Mouse (Mus musculus): ENCODE results near the gene Psma3.

- TF ChIP-seq CTCF (IDR thresholded peaks at IDR 0.05 in 2 of 3, conservative IDR thresholded peaks at IDR 0.05 in 1 of 3; ENCODE audit: control insufficient read depth in 1 of 3, insufficient read depth in 1 of 3, low read depth in 2 of 3, low read length in 3 of 3, poor library complexity in 1 of 3, severe bottlenecking in 1 of 3) (no peak), ZNF384 (IDR thresholded peaks at IDR 0.05; ENCODE audit: low read depth, low read length) (peak; percentile 96), USF1 (IDR thresholded peaks at IDR 0.05; ENCODE audit: low read depth, low read length) (no peak)
Measured at GRCm38 (mm10) chr12:70968791-70969307, 5.6 kb upstream of the Psma3 start.
